Mouse (Mus musculus) adrenal gland, postnatal 0 days (tissue): ENCODE data around the gene Zfp971. TPM values are rescaled to one million over a fixed set of nuclear protein-coding genes. Genes with fewer than 3 reads are reported as not detected.

Experiments
- polyA plus RNA-seq: library from polyadenylated mRNA; unstranded; fragments of >200 nt; fragmentation: Nextera tagmentation; extraction: Ambion mirVana; gene quantifications from 2 replicates; pipeline ENCODE4 v1.2.1, GENCODE M21; 2015

The Zfp971 gene
- polyA plus RNA-seq = 22.4 and 41.8 TPM in 2 replicates

GRCm38 (mm10) chr2:178023011-178023611 lies at the start of gene Zfp971:
TSS of gene Zfp971 (plus strand) at chr2:178023284.

GRCm38 (mm10) chr2:178078166-178078717 lies 55.2 kb downstream of the Zfp971 start, which contains the start of gene Zfp931:
TSS of gene Zfp931 (minus strand) at chr2:178078476.

Other genes with a start within 250 kb of the Zfp971 start
- gene Gm14325, start 182.9 kb upstream of the Zfp971 start, polyA plus RNA-seq = 62.4 and 115 TPM in 2 replicates
- gene Gm14327, start 126.2 kb upstream of the Zfp971 start, polyA plus RNA-seq = 11.3 and 23.5 TPM in 2 replicates
- not detected in 2 replicates for gene Zfp972, start 97.7 kb upstream of the Zfp971 start, polyA plus RNA-seq
- 27.8 and 48.6 TPM in 2 replicates for gene Gm14326, start 66.0 kb upstream of the Zfp971 start, polyA plus RNA-seq
- gene Zfp931, start 55.2 kb downstream of the Zfp971 start, polyA plus RNA-seq = 22.9 and 49.6 TPM in 2 replicates
- gene Phactr3, start 95.7 kb downstream of the Zfp971 start, polyA plus RNA-seq = 5.3 and 14.1 TPM in 2 replicates